Mouse (Mus musculus) heart, postnatal 4 days (tissue): ENCODE measurements around the gene Mpz. TPM values are rescaled to one million over a fixed set of nuclear protein-coding genes. Genes with fewer than 3 reads are reported as not detected.

Experiments used
- DNase-seq: peaks from one replicate; pipeline ENCODE4 v3.0.0; 2021
- total RNA-seq, 2 experiments: library from RNA; stranded (reverse); gene quantifications; 2 replicates each; pipeline ENCODE4 v1.2.3; 2021

Mpz gene
- total RNA-seq, 2 experiments from 2014 or later: 9.3 to 34.8 TPM

- DNase-seq: peak; percentile 58
Observed at GRCm38 (mm10) chr1:171189476-171190114, 39.1 kb downstream of the Mpz start.

DNA sequence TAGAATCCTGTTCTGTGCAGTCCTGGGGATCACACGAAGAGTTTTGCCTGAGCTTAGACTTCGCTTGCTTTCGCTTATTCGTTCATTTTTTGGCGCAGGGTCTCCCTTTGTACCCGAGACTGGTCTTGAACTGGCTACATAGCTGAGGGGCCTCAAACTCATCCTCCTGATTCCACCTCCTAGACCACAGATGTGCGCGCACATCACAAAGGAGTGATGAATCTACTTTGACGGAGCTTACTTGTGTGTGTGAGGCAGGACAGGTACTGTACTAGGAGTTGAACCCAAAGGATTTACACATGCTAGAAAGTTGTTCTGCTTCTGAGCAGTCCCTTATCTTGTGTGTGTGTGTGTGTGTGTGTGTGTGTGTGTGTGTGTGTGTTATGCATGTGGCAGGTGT is 40.3 kb downstream of the Mpz start:
- DNase-seq: no peak

GRCm38 (mm10) chr1:171192283-171192682 is 41.8 kb downstream of the Mpz start:
- DNase-seq: no peak

GRCm38 (mm10) chr1:171193093-171193840 is 42.8 kb downstream of the Mpz start:
- DNase-seq: peak; percentile 25

DNA sequence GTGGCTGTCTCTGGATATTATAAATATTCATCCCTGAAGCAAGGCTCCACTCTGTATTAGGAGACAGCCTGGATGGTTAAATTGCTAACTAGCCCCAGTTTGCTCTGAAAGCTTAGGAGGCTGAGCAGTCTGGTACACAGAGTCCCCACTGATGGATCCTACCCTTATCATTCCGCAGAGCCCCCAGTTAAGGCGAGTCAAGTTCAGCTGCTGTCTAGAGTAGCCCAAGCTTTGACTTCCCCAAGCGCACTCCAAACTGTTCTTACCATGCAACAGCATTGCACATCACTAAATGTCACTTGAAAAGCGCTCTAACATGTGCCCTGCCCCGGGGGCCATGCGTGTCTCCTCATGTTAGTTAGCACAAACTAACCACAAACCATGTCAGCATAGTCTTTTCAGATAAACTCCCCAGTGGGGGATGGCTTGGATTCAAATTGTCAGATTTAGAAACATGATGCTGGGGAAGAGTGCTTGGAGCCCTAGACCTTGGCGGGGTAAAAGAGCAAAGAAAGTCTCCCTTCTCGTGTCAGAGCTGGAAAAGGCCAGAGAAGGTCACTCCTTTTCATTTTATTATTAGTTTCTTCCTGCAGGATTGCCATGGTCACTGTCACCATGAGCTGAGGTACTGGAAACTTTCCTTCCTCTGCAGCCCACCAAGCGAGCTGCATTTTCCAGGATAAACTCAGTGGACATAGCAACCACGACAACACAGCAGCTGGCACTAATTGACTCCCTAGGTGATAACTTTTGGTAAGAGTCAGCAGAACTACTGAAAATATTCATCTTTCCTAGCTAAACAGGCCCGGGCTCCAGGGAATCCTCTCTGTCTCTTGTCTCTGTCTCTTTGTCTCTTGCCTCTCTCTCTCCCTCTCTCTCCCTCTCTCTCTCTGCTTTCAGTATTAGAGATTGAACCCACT is 43.7 kb downstream of the Mpz start:
- no peak for DNase-seq

DNA sequence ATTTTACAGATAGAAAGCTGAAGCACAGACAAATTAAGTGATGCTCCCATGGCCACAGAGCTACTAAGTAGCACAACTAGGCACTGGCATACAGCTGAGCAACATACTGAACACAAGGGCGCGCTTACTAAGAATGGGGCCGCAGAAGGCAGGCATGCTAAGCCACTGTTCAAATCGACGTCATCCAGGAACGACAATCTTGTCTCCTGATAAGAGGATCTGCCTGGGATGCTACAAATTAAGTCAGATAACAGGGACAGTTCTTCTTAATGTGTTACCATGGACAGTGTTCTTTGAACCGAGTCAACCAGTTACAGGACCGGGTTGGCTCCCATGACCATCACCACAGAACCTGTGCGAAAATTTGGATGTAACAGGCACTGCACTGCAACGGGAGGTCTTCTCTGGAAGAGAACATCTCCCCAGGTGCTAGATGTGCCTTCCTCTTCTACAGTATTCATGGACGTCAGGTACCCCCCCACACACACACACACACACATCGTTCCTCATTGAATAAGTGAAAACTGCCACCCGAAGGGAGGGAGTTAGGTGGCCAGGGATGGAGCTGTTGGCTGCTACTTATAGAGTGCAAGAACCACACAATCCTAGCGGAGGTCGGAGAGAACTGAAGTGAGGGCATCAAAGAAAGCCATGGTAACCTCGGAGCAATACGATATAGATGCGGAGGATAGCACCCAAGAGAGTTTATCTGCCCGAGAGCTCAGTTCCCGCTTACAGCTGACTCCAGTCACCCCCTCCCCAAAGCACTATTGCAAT is 44.7 kb downstream of the Mpz start:
- no peak for DNase-seq

GRCm38 (mm10) chr1:171195887-171196397 is 45.4 kb downstream of the Mpz start, which contains the start of gene Pcp4l1:
Gene Pcp4l1 (minus strand): TSS chr1:171196268.
- peak; percentile 84 for DNase-seq

DNA sequence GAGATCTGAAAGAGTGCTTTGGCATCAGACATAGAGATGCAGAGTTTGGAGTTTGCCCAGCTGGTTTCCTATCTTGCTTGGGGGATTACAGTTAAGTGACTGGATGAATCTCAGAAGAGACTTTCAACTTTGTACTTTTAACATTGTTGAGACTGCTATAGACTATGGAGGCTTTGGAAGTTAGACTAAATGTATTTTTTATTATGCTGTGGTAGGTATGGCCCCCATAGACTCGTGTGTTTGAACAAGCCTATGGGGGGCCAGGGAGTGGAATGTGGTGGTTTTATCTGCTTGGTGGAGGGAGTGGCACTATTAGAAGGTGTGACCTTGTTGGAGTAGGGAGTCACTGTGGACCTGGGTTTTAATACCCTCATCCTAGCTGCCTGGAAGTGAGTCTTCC is 49.0 kb downstream of the Mpz start:
- DNase-seq: no peak

DNA sequence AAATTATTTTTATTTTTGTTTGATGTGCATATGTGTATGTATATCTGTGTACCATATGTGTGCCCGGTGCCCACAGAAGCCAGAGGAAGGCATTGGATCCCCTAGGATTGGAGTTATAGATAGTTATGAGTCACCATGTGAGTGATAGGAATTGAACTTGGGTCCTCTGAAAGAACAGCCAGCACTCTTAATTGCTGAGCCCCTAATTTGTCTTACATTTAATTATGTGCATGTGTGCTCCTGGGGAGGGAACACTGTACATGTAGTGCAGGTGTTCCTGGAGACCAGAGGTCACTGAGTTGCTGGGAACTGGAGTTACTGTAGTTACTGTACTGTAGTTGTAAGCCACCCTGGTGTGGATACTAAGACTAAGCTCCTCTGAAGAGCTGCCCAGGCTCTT is 50.3 kb downstream of the Mpz start:
- DNase-seq: no peak

DNA sequence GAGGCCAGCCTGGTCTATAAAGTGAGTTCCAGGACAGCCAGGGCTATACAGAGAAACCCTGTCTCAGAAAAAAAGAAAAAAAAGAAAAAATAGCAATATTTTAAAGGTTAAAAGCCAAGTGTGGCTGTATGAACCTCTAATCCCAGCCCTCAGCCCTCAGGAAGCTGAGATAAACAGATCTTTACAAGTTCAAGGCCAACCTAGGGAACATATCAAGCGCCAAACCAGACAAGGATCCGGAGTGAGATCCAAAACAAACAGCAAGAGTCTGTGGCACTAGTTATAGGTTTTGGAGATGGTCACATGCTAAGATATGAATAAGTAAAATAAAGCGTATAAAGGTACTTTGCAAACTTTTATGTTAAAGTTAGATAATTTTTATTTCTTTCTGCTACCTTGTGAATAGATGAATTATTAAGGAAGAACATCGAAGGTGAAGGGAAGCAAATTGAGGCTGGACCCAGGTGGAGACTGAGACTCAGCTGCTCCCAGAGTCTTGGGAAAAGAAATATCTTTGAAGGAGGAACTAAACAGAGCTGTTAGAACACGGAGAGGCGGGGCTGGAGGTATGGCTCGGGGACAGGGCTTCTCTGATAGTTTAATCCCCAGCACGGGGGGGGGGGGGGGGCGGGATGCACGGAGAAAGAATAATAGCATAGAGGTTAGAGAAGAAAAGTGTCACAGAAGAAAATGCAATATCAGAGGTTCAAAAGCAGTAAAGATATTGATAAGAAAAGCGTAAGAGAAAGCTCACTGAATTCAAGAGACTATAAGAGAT is 53.1 kb downstream of the Mpz start:
- DNase-seq: no peak

GRCm38 (mm10) chr1:171204249-171204644 is 53.7 kb downstream of the Mpz start:
- no peak for DNase-seq

DNA sequence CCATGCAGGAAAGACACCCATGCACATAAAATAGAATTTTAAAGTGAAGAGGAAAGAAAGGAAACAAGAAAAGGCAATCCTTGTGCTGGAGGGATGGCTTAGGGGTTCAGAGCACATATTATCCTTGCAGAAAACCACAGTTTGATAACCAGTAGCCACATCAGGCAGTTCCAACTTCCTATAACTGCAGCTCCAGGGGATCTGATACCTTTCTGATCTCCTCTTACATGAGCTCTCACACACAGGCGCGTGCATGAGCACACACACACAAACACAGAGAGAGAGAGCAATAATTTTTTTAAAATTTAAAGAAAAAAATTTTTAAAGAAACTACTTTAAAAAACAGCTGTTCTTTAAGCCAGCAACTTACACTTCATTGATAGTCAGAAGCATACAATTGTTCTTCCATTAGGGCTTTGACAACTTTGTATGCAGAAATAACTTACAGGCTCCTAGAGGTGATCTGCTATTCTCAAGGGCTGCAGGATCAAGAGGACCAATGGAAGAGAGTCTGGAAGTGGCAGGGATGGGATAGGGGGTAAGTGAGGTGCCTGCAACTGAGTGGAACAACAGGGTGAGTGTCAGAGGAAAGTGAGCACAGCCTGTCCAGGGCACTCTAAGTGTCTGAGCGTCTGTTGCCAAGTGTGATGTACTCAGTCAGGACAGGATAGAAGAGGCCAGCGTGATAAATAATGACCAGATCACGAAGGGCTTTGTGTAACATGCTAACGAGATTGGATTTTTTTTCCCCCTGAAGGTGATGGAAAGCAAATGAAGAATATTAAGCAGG is 55.4 kb downstream of the Mpz start:
- DNase-seq: no peak

DNA sequence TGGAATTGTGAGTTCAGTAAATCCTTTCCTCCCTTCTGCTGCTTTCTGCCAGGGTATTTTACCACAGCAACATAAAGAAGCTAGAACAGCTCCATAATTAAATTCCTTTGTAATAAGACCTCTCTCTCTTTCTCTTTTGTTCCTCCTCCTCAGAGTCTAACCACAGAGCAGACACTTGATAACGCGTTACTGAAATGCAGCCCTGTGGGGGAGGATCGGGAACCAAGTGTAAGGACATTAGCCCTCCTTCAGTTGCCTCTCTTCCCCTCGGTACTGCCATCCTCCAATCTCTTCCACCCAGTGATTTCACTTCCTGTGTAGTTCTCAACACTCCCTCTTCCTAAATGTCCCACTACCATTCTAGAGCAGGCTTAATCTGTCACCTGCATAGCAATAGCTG is 58.9 kb downstream of the Mpz start:
- DNase-seq: no peak

Other genes starting within 250 kb of the Mpz start
- not detected for gene Fcrlb, start 237.8 kb upstream of the Mpz start, total RNA-seq
- gene Fcrla, start 223.1 kb upstream of the Mpz start, total RNA-seq: under 1 TPM; 0.31 to 0.34 TPM
- 1 to 10 TPM; 1.3 TPM for gene Fcgr2b, start 174.2 kb upstream of the Mpz start, total RNA-seq
- under 1 TPM; 0.36 to 0.56 TPM for gene Fcgr4, start 131.8 kb upstream of the Mpz start, total RNA-seq
- gene Fcgr3, start 85.8 kb upstream of the Mpz start, total RNA-seq: 1 to 10 TPM; 4.2 to 4.6 TPM
- 1 to 10 TPM in 1 of 2 experiments, under 1 TPM in 1; 0.64 to 1.5 TPM for gene Cfap126, start 36.8 kb upstream of the Mpz start, total RNA-seq
- 100 to 1,000 TPM; 847 to 901 TPM for gene Sdhc, start 108 bp upstream of the Mpz start, total RNA-seq
- gene Pcp4l1, start 45.6 kb downstream of the Mpz start, total RNA-seq: 100 to 1,000 TPM; 109 to 138 TPM
- not detected for gene Nr1i3, start 63.3 kb downstream of the Mpz start, total RNA-seq
- 10 to 100 TPM; 79.9 to 85.2 TPM for gene Tomm40l, start 71.8 kb downstream of the Mpz start, total RNA-seq
- 1 to 10 TPM; 1.7 to 1.8 TPM for gene Apoa2, start 74.3 kb downstream of the Mpz start, total RNA-seq
- 10 to 100 TPM in 1 of 2 experiments, 1 to 10 TPM in 1; 8.7 to 10.1 TPM for gene Fcer1g, start 83.7 kb downstream of the Mpz start, total RNA-seq
- 1 to 10 TPM; 8.2 to 8.7 TPM for gene Adamts4, start 99.7 kb downstream of the Mpz start, total RNA-seq
- 100 to 1,000 TPM; 862 to 916 TPM for gene Ndufs2, start 100.7 kb downstream of the Mpz start, total RNA-seq
- 10 to 100 TPM; 26.7 to 29.9 TPM for gene B4galt3, start 119.6 kb downstream of the Mpz start, total RNA-seq
- 10 to 100 TPM; 22.3 to 23.4 TPM for gene Ppox, start 130.5 kb downstream of the Mpz start, total RNA-seq
- gene Usp21, start 137.3 kb downstream of the Mpz start, total RNA-seq: 10 to 100 TPM; 23.2 to 23.7 TPM
- 100 to 1,000 TPM; 102 to 108 TPM for gene Ufc1, start 144.3 kb downstream of the Mpz start, total RNA-seq
- gene Dedd, start 178.4 kb downstream of the Mpz start, total RNA-seq: 10 to 100 TPM; 28.5 to 29.8 TPM
- 10 to 100 TPM; 17.9 to 20.3 TPM for gene Nit1, start 194.9 kb downstream of the Mpz start, total RNA-seq
- gene Pfdn2, start 195.0 kb downstream of the Mpz start, total RNA-seq: 10 to 100 TPM; 76.2 to 80.2 TPM
- gene Klhdc9, start 210.1 kb downstream of the Mpz start, total RNA-seq: under 1 TPM; 0.50 TPM
- under 1 TPM; 0.07 TPM for gene Nectin4, start 219.4 kb downstream of the Mpz start, total RNA-seq
- 1 to 10 TPM in 1 of 2 experiments, under 1 TPM in 1; 0.90 to 1.5 TPM for gene Arhgap30, start 238.2 kb downstream of the Mpz start, total RNA-seq